Mouse (Mus musculus): Measurements from ENCODE around the gene Wfikkn1. TPM values are rescaled to one million over a fixed set of nuclear protein-coding genes. Genes with fewer than 3 reads are reported as not detected.

Gene Wfikkn1
- polyA plus RNA-seq, 1 experiment: 0.25 TPM

- no peak overlapping the region for H3K4me2 ChIP-seq (ENCODE audit: low read depth)
- TF ChIP-seq MYOD1 (IDR thresholded peaks at IDR 0.05; ENCODE audit: control insufficient read depth in 1 of 3, insufficient read length in 2 of 3, low read depth in 2 of 3) (no peak), REST (IDR thresholded peaks at IDR 0.05; ENCODE audit: insufficient read depth, insufficient read length) (no peak), POLR2AphosphoS2 (IDR thresholded peaks at IDR 0.05; ENCODE audit: insufficient read length, low read depth) (peak; percentile 66), POLR2A (IDR thresholded peaks at IDR 0.05; ENCODE audit: insufficient read length, low read depth) (peak; percentile 27)
- no peak overlapping the region for H3K4me3 ChIP-seq
- no peak overlapping the region for H3ac ChIP-seq (ENCODE audit: control insufficient read depth, insufficient read length)
- H3K27me3 ChIP-seq (ENCODE audit: control insufficient read depth, insufficient read depth, insufficient read length): no peaks in the 10 kb centered on the region
- no peaks in the 10 kb centered on the region for H3K36me3 ChIP-seq (ENCODE audit: control insufficient read depth, insufficient read depth)
- no peaks in the 10 kb centered on the region for H3K79me2 ChIP-seq (ENCODE audit: control insufficient read depth, insufficient read depth)
Observed at GRCm38 (mm10) chr17:25882306-25882705, 1.6 kb upstream of the Wfikkn1 start.

GRCm38 (mm10) chr17:25881691-25882090 is 1.0 kb upstream of the Wfikkn1 start:
- TF ChIP-seq MAX (IDR thresholded peaks at IDR 0.05; ENCODE audit: low read depth) (no peak), MYOD1 (IDR thresholded peaks at IDR 0.05; ENCODE audit: control insufficient read depth in 1 of 3, insufficient read length in 2 of 3, low read depth in 2 of 3) (no peak), TCF3 (IDR thresholded peaks at IDR 0.05; ENCODE audit: insufficient read length, low read depth) (no peak), POLR2A (IDR thresholded peaks at IDR 0.05; ENCODE audit: insufficient read length, low read depth) (no peak), SRF (IDR thresholded peaks at IDR 0.05; ENCODE audit: control insufficient read depth, insufficient read length, low read depth) (no peak), USF1 (IDR thresholded peaks at IDR 0.05; ENCODE audit: low read depth) (no peak), TCF12 (IDR thresholded peaks at IDR 0.05; ENCODE audit: insufficient read depth, poor library complexity, severe bottlenecking) (no peak), MYOG (IDR thresholded peaks at IDR 0.05; ENCODE audit: control insufficient read depth in 1 of 3, insufficient read depth in 1 of 3, insufficient read length in 2 of 3, low read depth in 2 of 3) (no peak), CEBPB (IDR thresholded peaks at IDR 0.05; ENCODE audit: insufficient read depth, poor library complexity, severe bottlenecking) (no peak), REST (IDR thresholded peaks at IDR 0.05; ENCODE audit: insufficient read depth, insufficient read length) (no peak), POLR2AphosphoS2 (IDR thresholded peaks at IDR 0.05; ENCODE audit: insufficient read length, low read depth) (no peak), E2F4 (IDR thresholded peaks at IDR 0.05; ENCODE audit: insufficient read depth) (no peak)
- no peaks in the 10 kb centered on the region for H3K79me2 ChIP-seq (ENCODE audit: control insufficient read depth, insufficient read depth)
- H3K4me2 ChIP-seq (ENCODE audit: low read depth): no peak overlapping the region
- no peak overlapping the region for H3ac ChIP-seq (ENCODE audit: control insufficient read depth, insufficient read length)
- no peak overlapping the region for H3K4me3 ChIP-seq
- H3K36me3 ChIP-seq (ENCODE audit: control insufficient read depth, insufficient read depth): no peaks in the 10 kb centered on the region
- H3K27me3 ChIP-seq (ENCODE audit: control insufficient read depth, insufficient read depth, insufficient read length): no peaks in the 10 kb centered on the region

GRCm38 (mm10) chr17:25880913-25881641 is 419 bp upstream of the Wfikkn1 start:
- Histone ChIP-seq H3K27me3 (ENCODE audit: control insufficient read depth, insufficient read depth, insufficient read length) (no peaks in the 10 kb centered on the region), H3K79me2 (ENCODE audit: control insufficient read depth, insufficient read depth) (peaks cover 3% of the 10 kb centered on the region), H3ac (ENCODE audit: control insufficient read depth, insufficient read length) (no peak overlapping the region), H3K36me3 (ENCODE audit: control insufficient read depth, insufficient read depth) (no peaks in the 10 kb centered on the region), H3K4me2 (ENCODE audit: low read depth) (no peak overlapping the region), H3K4me3 (no peak overlapping the region)
- TF ChIP-seq POLR2AphosphoS2 (IDR thresholded peaks at IDR 0.05; ENCODE audit: insufficient read length, low read depth) (peak; percentile 23), REST (IDR thresholded peaks at IDR 0.05; ENCODE audit: insufficient read depth, insufficient read length) (no peak)

DNA sequence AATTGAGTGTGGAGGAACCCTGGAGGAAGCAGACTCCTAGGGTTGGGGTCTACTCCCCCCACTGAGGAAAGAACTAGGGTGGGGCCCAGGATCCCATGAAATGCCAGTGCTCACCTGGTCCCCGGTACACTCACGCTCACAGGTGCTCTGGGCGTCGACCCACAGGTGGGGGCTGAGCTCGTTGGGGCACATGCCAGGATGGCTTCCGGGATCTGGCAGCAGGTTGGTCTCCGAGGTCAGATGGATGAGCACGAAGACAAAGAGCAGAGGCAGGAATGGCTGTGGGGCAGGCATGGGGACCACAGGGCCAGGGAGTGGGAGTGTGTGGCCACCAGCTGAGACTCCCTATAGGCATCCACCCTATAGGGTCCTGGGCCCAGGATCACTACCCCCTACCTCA is 908 bp downstream of the Wfikkn1 start:
- H3K79me2 ChIP-seq (ENCODE audit: control insufficient read depth, insufficient read depth): peaks cover 4% of the 10 kb centered on the region
- no peak overlapping the region for H3K4me2 ChIP-seq (ENCODE audit: low read depth)
- TF ChIP-seq TCF12 (IDR thresholded peaks at IDR 0.05; ENCODE audit: insufficient read depth, poor library complexity, severe bottlenecking) (no peak), POLR2AphosphoS2 (IDR thresholded peaks at IDR 0.05; ENCODE audit: insufficient read length, low read depth) (peak; percentile 20)
- no peaks in the 10 kb centered on the region for H3K27me3 ChIP-seq (ENCODE audit: control insufficient read depth, insufficient read depth, insufficient read length)
- H3K4me3 ChIP-seq: no peak overlapping the region
- H3ac ChIP-seq (ENCODE audit: control insufficient read depth, insufficient read length): no peak overlapping the region
- no peaks in the 10 kb centered on the region for H3K36me3 ChIP-seq (ENCODE audit: control insufficient read depth, insufficient read depth)

DNA sequence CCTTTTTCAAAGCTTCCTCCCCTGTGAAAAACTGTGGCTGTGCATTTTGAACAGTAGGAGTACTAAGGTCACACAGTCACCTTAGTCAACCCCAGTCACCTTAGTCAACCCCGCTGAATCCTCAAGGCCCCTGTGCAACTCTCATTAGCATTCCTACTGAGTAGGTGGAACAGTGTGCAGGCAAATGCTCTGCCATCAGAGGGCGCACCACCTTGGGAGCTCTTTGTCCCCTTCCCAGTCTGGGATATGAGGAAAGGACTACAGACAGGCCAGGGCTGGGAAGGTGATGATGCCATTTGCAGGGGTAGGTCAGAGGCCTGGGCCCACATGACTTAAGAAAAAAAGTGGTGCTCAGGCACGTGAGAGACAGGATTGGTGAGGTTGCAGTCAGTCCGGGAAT is 1.4 kb downstream of the Wfikkn1 start:
- TF ChIP-seq POLR2AphosphoS2 (IDR thresholded peaks at IDR 0.05; ENCODE audit: insufficient read length, low read depth) (peak; percentile 2), USF1 (IDR thresholded peaks at IDR 0.05; ENCODE audit: low read depth) (no peak)
- Histone ChIP-seq H3K79me2 (ENCODE audit: control insufficient read depth, insufficient read depth) (peaks cover 4% of the 10 kb centered on the region), H3K36me3 (ENCODE audit: control insufficient read depth, insufficient read depth) (no peaks in the 10 kb centered on the region)

GRCm38 (mm10) chr17:25878611-25879180 is 2.0 kb downstream of the Wfikkn1 start:
- Histone ChIP-seq H3K79me2 (ENCODE audit: control insufficient read depth, insufficient read depth) (peaks cover 4% of the 10 kb centered on the region), H3ac (ENCODE audit: control insufficient read depth, insufficient read length) (no peak overlapping the region), H3K4me3 (no peak overlapping the region), H3K27me3 (ENCODE audit: control insufficient read depth, insufficient read depth, insufficient read length) (no peaks in the 10 kb centered on the region), H3K36me3 (ENCODE audit: control insufficient read depth, insufficient read depth) (no peaks in the 10 kb centered on the region), H3K4me2 (ENCODE audit: low read depth) (no peak overlapping the region)
- TF ChIP-seq POLR2AphosphoS2 (IDR thresholded peaks at IDR 0.05; ENCODE audit: insufficient read length, low read depth) (peak; percentile 50), TCF3 (IDR thresholded peaks at IDR 0.05; ENCODE audit: insufficient read length, low read depth) (no peak)

More for the DNA sequence above, 1.4 kb downstream of the Wfikkn1 start:
- Histone ChIP-seq H3ac (ENCODE audit: control insufficient read depth, insufficient read length) (no peak overlapping the region), H3K4me3 (no peak overlapping the region), H3K27me3 (ENCODE audit: control insufficient read depth, insufficient read depth, insufficient read length) (no peaks in the 10 kb centered on the region), H3K4me2 (ENCODE audit: low read depth) (no peak overlapping the region)

Data from myocyte (in vitro differentiated cells).